Comparison of ENCODE assay signal across 16 mouse cellular contexts in the genomic region with DNA sequence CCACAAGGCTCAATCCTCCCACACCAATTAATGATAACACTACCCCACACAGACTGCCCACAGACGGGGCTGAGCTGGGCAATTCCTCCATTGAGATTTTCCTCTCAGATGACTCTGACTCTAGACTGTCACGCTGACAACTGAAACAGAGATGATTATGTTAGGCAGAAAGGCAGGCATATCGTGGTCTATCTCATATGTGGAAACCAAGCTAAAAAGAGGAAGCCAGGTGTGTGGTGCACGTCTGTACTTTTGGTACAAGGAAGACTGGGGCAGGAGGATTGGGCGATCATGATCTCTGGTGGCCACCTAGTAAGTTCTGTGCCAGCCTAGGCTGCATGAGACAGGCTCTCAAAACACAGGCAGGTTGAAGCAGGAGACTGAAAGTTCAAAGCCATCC. TPM values are rescaled to one million over a fixed set of nuclear protein-coding genes. Genes with fewer than 3 reads are reported as not detected.
DNase-seq lines count a peak whose midpoint lies in the region; ATAC-seq and TF ChIP-seq lines count a peak whose summit lies in the region.
"Had no signal": no experiment of that assay in that cellular context is flagged by ENCODE, and none has a peak within 500 bp of the region (broad histone marks: within the 10 kb centered on the region; RNA-seq: fewer than 3 reads in every experiment).

No protein-coding gene starts in this region.

- no peak for DNase-seq in heart, adult 18-20 months
- DNase-seq in testis, postnatal 10 days (ENCODE audit: low spot score): no peak
- no peak for DNase-seq in ovary, adult 18-20 months (ENCODE audit: low spot score)
- no peak for DNase-seq in right cerebral cortex, postnatal 25 days
- DNase-seq: adrenal gland, adult 2 months; gastrocnemius, postnatal 10 days; lung, postnatal 4 days; right cerebral cortex, postnatal 14 days had no signal

- WGBS in heart, embryonic 14.5 days: 73% methylated on average over 5 of the region's 5 CpGs

- peaks cover 61 to 80% of the 10 kb centered on the region in 2 experiments for H3K4me1 ChIP-seq in heart, embryonic 14.5 days (ENCODE audit: control insufficient read depth in 2 of 2, insufficient read depth in 2 of 2, low read length in 2 of 2)
- peaks cover 8% of the 10 kb centered on the region for H3K4me1 ChIP-seq in testis, adult 2 months (ENCODE audit: control insufficient read depth, insufficient read depth, low read length)
- H3K4me1 ChIP-seq: forebrain, embryonic 15.5 days had no signal

- no peak for TF ChIP-seq CTCF in testis, adult 2 months (IDR thresholded peaks at IDR 0.05; ENCODE audit: control insufficient read depth, insufficient read depth, insufficient replicate concordance, low read depth, low read length)

- H3K27me3 ChIP-seq in heart, embryonic 14.5 days (ENCODE audit: control insufficient read depth, insufficient read depth, low read length): no peaks in the 10 kb centered on the region
- no peaks in the 10 kb centered on the region for H3K27me3 ChIP-seq in testis, adult 2 months (ENCODE audit: control insufficient read depth, insufficient read depth, low read length)
- H3K27me3 ChIP-seq: embryonic facial prominence, embryonic 15.5 days; forebrain, embryonic 15.5 days; hindbrain, embryonic 12.5 days had no signal

- no peak for TF ChIP-seq POLR2A in testis, adult 2 months (IDR thresholded peaks at IDR 0.05; ENCODE audit: control insufficient read depth, low read depth, low read length)

- no peak overlapping the region for H3K4me3 ChIP-seq in heart, embryonic 14.5 days (ENCODE audit: control insufficient read depth in 1 of 2, insufficient read depth in 1 of 2, low read depth in 1 of 2, low read length in 2 of 2)
- no peak overlapping the region for H3K4me3 ChIP-seq in testis, adult 2 months (ENCODE audit: control insufficient read depth, low read depth, low read length)
- H3K4me3 ChIP-seq: embryonic facial prominence, embryonic 15.5 days; forebrain, embryonic 15.5 days; hindbrain, embryonic 12.5 days had no signal

- no peaks in the 10 kb centered on the region for H3K9me3 ChIP-seq in heart, embryonic 14.5 days (ENCODE audit: control insufficient read depth, low read length)
- H3K9me3 ChIP-seq: embryonic facial prominence, embryonic 15.5 days; forebrain, embryonic 15.5 days; hindbrain, embryonic 12.5 days had no signal

- H3K36me3 ChIP-seq in heart, embryonic 14.5 days (ENCODE audit: control insufficient read depth, insufficient read depth, low read length): no peaks in the 10 kb centered on the region
- no peaks in the 10 kb centered on the region for H3K36me3 ChIP-seq in testis, adult 2 months (ENCODE audit: control insufficient read depth, insufficient read depth, low read length)
- H3K36me3 ChIP-seq: embryonic facial prominence, embryonic 15.5 days had no signal

- no peak overlapping the region for H3K4me2 ChIP-seq in heart, embryonic 14.5 days (ENCODE audit: low read length)
- H3K4me2 ChIP-seq: embryonic facial prominence, embryonic 15.5 days; forebrain, embryonic 15.5 days; hindbrain, embryonic 12.5 days had no signal

- no peak overlapping the region; the same call in 1 of the 2 replicates for H3K9ac ChIP-seq in heart, embryonic 14.5 days (ENCODE audit: low read length)
- H3K9ac ChIP-seq: embryonic facial prominence, embryonic 15.5 days; forebrain, embryonic 15.5 days; hindbrain, embryonic 12.5 days; liver, embryonic 14.5 days had no signal

- 0 out of 4 replicates have a peak overlapping the region, but pooled peaks have one; percentile 9 to 34 for H3K27ac ChIP-seq in heart, embryonic 14.5 days (replicated peaks in 1 of 2; ENCODE audit: control insufficient read depth in 1 of 2, insufficient read depth in 1 of 2, low read depth in 2 of 2, low read length in 2 of 2)
- peak overlapping the region; percentile 22 for H3K27ac ChIP-seq in testis, adult 2 months (ENCODE audit: control insufficient read depth, insufficient read depth, low read depth, low read length)
- H3K27ac ChIP-seq: forebrain, embryonic 15.5 days; hindbrain, embryonic 12.5 days; liver, embryonic 14.5 days had no signal

- no peak for ATAC-seq in heart, embryonic 14.5 days (ENCODE audit: insufficient number of reproducible peaks, insufficient read depth, low FRiP score, low read depth)
- peak; percentile 54 for ATAC-seq in granulocyte monocyte progenitor cell, adult 5-6 weeks (replicated peaks; ENCODE audit: poor library complexity, severe bottlenecking)
- ATAC-seq: forebrain, embryonic 15.5 days; intestine, postnatal 0 days had no signal

RNA-seq across cellular contexts. Expression of a gene that starts 33.2 kb away (rescaled TPM):
- 13.0 and 13.5 TPM in 2 replicates for polyA plus RNA-seq in heart, embryonic 14.5 days (2014; fragmentation: Nextera tagmentation; extraction: Ambion mirVana)
- total RNA-seq in heart, adult 18-20 months (2021): 10 to 100 TPM; 60.0 to 60.9 TPM
- 39.6 and 41.2 TPM in 2 replicates for polyA plus RNA-seq in testis, adult 2 months (2012; rRNA removed)
- 5.0 and 6.3 TPM in 2 replicates for total RNA-seq in granulocyte monocyte progenitor cell, adult 5-6 weeks (2014; fragmentation: Nextera tagmentation)
- total RNA-seq in granulocyte monocyte progenitor cell, adult 5-6 weeks (2017): 2.7 and 2.8 TPM in 2 replicates

Comparison
In these comparisons a context has a peak if more than half of its experiments do, and no peak if none do; other contexts are left out.
1. RNA of a gene that starts 33.2 kb away (total RNA-seq): 60.0 to 60.9 TPM in heart, adult 18-20 months; 2.7 to 6.3 TPM in granulocyte monocyte progenitor cell, adult 5-6 weeks; every median in the first group is over 4 times any median in the second.